Mouse (Mus musculus) testis, adult 2 months (tissue): ENCODE measurements around the gene Gm20388.

Source experiments
- CTCF ChIP-seq: fragments of 200-500 bp; IDR thresholded peaks from 2 replicates; pipeline ENCODE4 v1.5.1; 2012; ENCODE audit warnings: low read depth, mild to moderate bottlenecking, inconsistent platforms, low read length, moderate library complexity; ENCODE audit not compliant: control insufficient read depth, insufficient read depth, insufficient replicate concordance
- POLR2A ChIP-seq: fragments of 200-500 bp; IDR thresholded peaks from 2 replicates; pipeline ENCODE4 v1.6.1; 2012; ENCODE audit warnings: low read depth, mild to moderate bottlenecking, inconsistent platforms, low read length, moderate library complexity; ENCODE audit not compliant: control insufficient read depth

DNA sequence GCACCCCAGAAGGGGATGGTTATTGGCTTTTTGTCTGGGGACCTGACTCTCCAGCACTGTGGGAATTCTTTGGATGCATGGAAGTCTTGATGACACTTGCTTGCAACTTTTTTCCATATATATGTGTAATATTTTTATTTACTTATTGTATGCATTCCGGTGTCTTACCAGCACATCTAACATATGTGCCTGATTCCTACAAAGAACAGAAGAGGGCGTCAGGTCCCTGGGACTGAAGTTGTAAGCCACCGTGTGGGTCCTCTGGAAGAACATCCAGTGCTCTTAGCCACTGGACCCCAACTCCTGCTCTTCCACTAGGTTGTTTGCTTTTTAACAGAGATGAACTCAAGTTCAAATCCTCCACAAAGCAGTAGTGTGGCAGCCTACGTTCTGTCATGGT lies 459.8 kb downstream of the Gm20388 start:
- TF ChIP-seq POLR2A (no peak), CTCF (no peak)
